Mouse (Mus musculus) lung, embryonic 14.5 days (tissue): ENCODE results near the gene Lrriq4. TPM values are rescaled to one million over a fixed set of nuclear protein-coding genes. Genes with fewer than 3 reads are reported as not detected.

Experiments
- ATAC-seq: fragments of 200-750 bp; cut with Nextera tagmentation; 2 replicates; pipeline ENCODE4 v1.8.0; 2017; ENCODE audit warnings: mild to moderate bottlenecking, moderate TSS enrichment, moderate library complexity; ENCODE audit not compliant: insufficient read depth
- DNase-seq: peaks from one replicate; pipeline ENCODE4 v3.0.0-alpha.2; 2015
- H3K27ac ChIP-seq: fragments of 300-500 bp; sonication (generic); 2 replicates; pipeline ENCODE4 v1.5.1; 2014; ENCODE audit warnings: low read depth, mild to moderate bottlenecking, moderate library complexity
- H3K27me3 ChIP-seq: fragments of 300-500 bp; sonication (generic); 2 replicates; pipeline ENCODE4 v1.6.1; 2014; ENCODE audit warnings: low read length, control low read depth; ENCODE audit not compliant: insufficient read depth
- H3K36me3 ChIP-seq: fragments of 300-500 bp; sonication (generic); 2 replicates; pipeline ENCODE4 v1.6.1; 2014; ENCODE audit warnings: control low read depth; ENCODE audit not compliant: insufficient read depth
- H3K4me1 ChIP-seq: fragments of 300-500 bp; sonication (generic); 2 replicates; pipeline ENCODE4 v1.6.1; 2014; ENCODE audit warnings: antibody characterized with exemption, control low read depth; ENCODE audit not compliant: insufficient read depth
- H3K4me2 ChIP-seq: fragments of 300-500 bp; sonication (generic); 2 replicates; pipeline ENCODE4 v1.6.1; 2014; ENCODE audit warnings: mild to moderate bottlenecking
- H3K4me3 ChIP-seq: fragments of 300-500 bp; sonication (generic); 2 replicates; pipeline ENCODE4 v1.5.1; 2014; ENCODE audit warnings: low read depth, low read length
- H3K9ac ChIP-seq: fragments of 300-500 bp; sonication (generic); 2 replicates; pipeline ENCODE4 v1.6.1; 2014
- H3K9me3 ChIP-seq: fragments of 300-500 bp; sonication (generic); 2 replicates; pipeline ENCODE4 v1.6.1; 2016; ENCODE audit warnings: low read depth, low read length, control low read depth
- CTCF ChIP-seq: IDR thresholded peaks from 2 replicates; pipeline ENCODE4 v1.5.1; 2016; ENCODE audit warnings: antibody characterized with exemption, low read depth
- WGBS: fragments of 180-500 bp; shearing (Covaris S2); extraction: QIAGEN DNeasy Blood & Tissue Kit; methylation state at CpG from one replicate; pipeline ENCODE4 v1.1.7; 2014; 5-methylcytosine and 5-hydroxymethylcytosine counted together
- polyA plus RNA-seq: library from polyadenylated mRNA; unstranded; fragments of >200 nt; fragmentation: Nextera tagmentation; extraction: Ambion mirVana; gene quantifications from 2 replicates; pipeline ENCODE4 v1.2.1, GENCODE M21; 2014

Gene Lrriq4
- polyA plus RNA-seq, 1 experiment from 2014 or later = not detected

GRCm38 (mm10) chr3:30633681-30634080 lies 10.6 kb upstream of the Lrriq4 start:
- 52% methylated on average over 3 of the region's 3 CpGs for WGBS
- Histone ChIP-seq H3K27ac (no peak overlapping the region), H3K9me3 (no peaks in the 10 kb centered on the region), H3K4me1 (no peaks in the 10 kb centered on the region), H3K27me3 (no peaks in the 10 kb centered on the region), H3K4me3 (no peak overlapping the region), H3K9ac (no peak overlapping the region), H3K4me2 (no peak overlapping the region), H3K36me3 (no peaks in the 10 kb centered on the region)
- ATAC-seq (no peak), DNase-seq (peak; percentile 52)
- peak; percentile 45 for TF ChIP-seq CTCF

- no peak for ATAC-seq
- whole genome bisulfite sequencing = 76% methylated on average over 4 of the region's 4 CpGs
- H3K9me3 ChIP-seq = no peaks in the 10 kb centered on the region
- no peak overlapping the region for H3K27ac ChIP-seq
- TF ChIP-seq CTCF = peak; percentile 27
- no peak overlapping the region for H3K9ac ChIP-seq
- no peaks in the 10 kb centered on the region for H3K4me1 ChIP-seq
- no peaks in the 10 kb centered on the region for H3K27me3 ChIP-seq
- H3K4me3 ChIP-seq = no peak overlapping the region
- no peak for DNase-seq
- H3K4me2 ChIP-seq = no peak overlapping the region
- H3K36me3 ChIP-seq = no peaks in the 10 kb centered on the region
Observed at GRCm38 (mm10) chr3:30635629-30636028, 8.7 kb upstream of the Lrriq4 start.

GRCm38 (mm10) chr3:30646761-30647160 lies 2.5 kb downstream of the Lrriq4 start:
- H3K4me1 ChIP-seq = no peaks in the 10 kb centered on the region; the same call in 1 of the 2 replicates
- DNase-seq (peak; percentile 7), ATAC-seq (no peak)
- no peak for TF ChIP-seq CTCF
- peaks cover 16% of the 10 kb centered on the region for H3K27me3 ChIP-seq
- H3K27ac ChIP-seq = no peak overlapping the region
- 52% methylated on average over 8 of the region's 8 CpGs for WGBS
- no peaks in the 10 kb centered on the region for H3K36me3 ChIP-seq
- no peak overlapping the region for H3K9ac ChIP-seq
- H3K4me3 ChIP-seq = no peak overlapping the region
- peak overlapping the region; percentile 70 for H3K4me2 ChIP-seq
- no peaks in the 10 kb centered on the region for H3K9me3 ChIP-seq

GRCm38 (mm10) chr3:30647440-30648090 lies 3.3 kb downstream of the Lrriq4 start, which contains the start of gene Lrrc34:
Gene Lrrc34, minus strand, starts transcription at chr3:30647869.
- Histone ChIP-seq H3K36me3 (no peaks in the 10 kb centered on the region), H3K4me1 (no peaks in the 10 kb centered on the region; the same call in 1 of the 2 replicates), H3K4me3 (peak within 1 kb of the TSS; percentile 37), H3K9ac (peak within 1 kb of the TSS; percentile 57), H3K9me3 (no peaks in the 10 kb centered on the region), H3K27ac (no peak within 1 kb of the TSS), H3K27me3 (peaks cover 16% of the 10 kb centered on the region), H3K4me2 (peak within 1 kb of the TSS; percentile 70)
- no peak for TF ChIP-seq CTCF
- 2% methylated on average over 25 of the region's 25 CpGs for WGBS
- ATAC-seq = peak; percentile 97
- DNase-seq = peak; percentile 89

- peaks cover 16% of the 10 kb centered on the region for H3K27me3 ChIP-seq
- H3K4me3 ChIP-seq = no peak overlapping the region
- ATAC-seq = no peak
- H3K27ac ChIP-seq = no peak overlapping the region
- no peak for TF ChIP-seq CTCF
- H3K9me3 ChIP-seq = no peaks in the 10 kb centered on the region
- no peak overlapping the region for H3K9ac ChIP-seq
- H3K36me3 ChIP-seq = no peaks in the 10 kb centered on the region
- no peak for DNase-seq
- no peaks in the 10 kb centered on the region; the same call in 1 of the 2 replicates for H3K4me1 ChIP-seq
- no peak overlapping the region for H3K4me2 ChIP-seq
- WGBS = 97% methylated on average over 2 of the region's 2 CpGs
Observed at GRCm38 (mm10) chr3:30648466-30648865, 4.2 kb downstream of the Lrriq4 start.

- Histone ChIP-seq H3K9me3 (no peaks in the 10 kb centered on the region), H3K27me3 (peaks cover 16% of the 10 kb centered on the region), H3K4me3 (peak overlapping the region; percentile 37), H3K27ac (no peak overlapping the region), H3K9ac (peak overlapping the region; percentile 28; the same call in 1 of the 2 replicates), H3K4me1 (no peaks in the 10 kb centered on the region; the same call in 1 of the 2 replicates), H3K4me2 (peak overlapping the region; percentile 73), H3K36me3 (no peaks in the 10 kb centered on the region)
- under 1% methylated on average over 41 of the region's 41 CpGs for WGBS
- DNase-seq = peak; percentile 50
- ATAC-seq = peak; percentile 42; the same call in 1 of the 2 replicates
- peak; percentile 54 for TF ChIP-seq CTCF
Observed at GRCm38 (mm10) chr3:30650062-30650841, 5.9 kb downstream of the Lrriq4 start.

- H3K27ac ChIP-seq = no peak overlapping the region
- H3K4me3 ChIP-seq = no peak overlapping the region
- WGBS = 69% methylated on average over 5 of the region's 5 CpGs
- TF ChIP-seq CTCF = no peak
- H3K9me3 ChIP-seq = no peaks in the 10 kb centered on the region
- no peaks in the 10 kb centered on the region for H3K36me3 ChIP-seq
- no peak overlapping the region for H3K9ac ChIP-seq
- no peak for ATAC-seq
- no peaks in the 10 kb centered on the region for H3K27me3 ChIP-seq
- H3K4me1 ChIP-seq = no peaks in the 10 kb centered on the region
- DNase-seq = no peak
- no peak overlapping the region for H3K4me2 ChIP-seq
Observed at GRCm38 (mm10) chr3:30655937-30656336, 11.6 kb downstream of the Lrriq4 start.
